9 mouse cellular contexts compared by ENCODE assay signal in genomic region chr8:44826936-44827335, GRCm38 (mm10).
DNase-seq lines count a peak whose midpoint lies in the region; ATAC-seq lines count a peak whose summit lies in the region.
"Had no signal": no experiment of that assay in that cellular context is flagged by ENCODE, and none has a peak within 500 bp of the region (broad histone marks: within the 10 kb centered on the region; RNA-seq: fewer than 3 reads in every experiment).

No protein-coding gene starts in this region.

- H3K9me3 ChIP-seq in hindbrain, embryonic 13.5 days: peaks cover 8% of the 10 kb centered on the region
- H3K9me3 ChIP-seq in midbrain, embryonic 10.5 days (replicated peaks): peaks cover 9% of the 10 kb centered on the region
- peaks cover 5% of the 10 kb centered on the region; the same call in 1 of the 2 replicates for H3K9me3 ChIP-seq in stomach, embryonic 14.5 days (ENCODE audit: control insufficient read depth, low read depth, low read length)

- 28% methylated on average over 13 of the region's 13 CpGs for WGBS in hindbrain, embryonic 13.5 days
- 45% methylated on average over 13 of the region's 13 CpGs for WGBS in midbrain, embryonic 10.5 days
- 15% methylated on average over 13 of the region's 13 CpGs for WGBS in stomach, embryonic 14.5 days

- H3K36me3 ChIP-seq in hindbrain, embryonic 13.5 days: no peaks in the 10 kb centered on the region
- no peaks in the 10 kb centered on the region for H3K36me3 ChIP-seq in midbrain, embryonic 10.5 days
- no peaks in the 10 kb centered on the region for H3K36me3 ChIP-seq in stomach, embryonic 14.5 days (ENCODE audit: control insufficient read depth, insufficient read depth, low read length)

- peak; percentile 46 to 80 for DNase-seq in adrenal gland, adult (ENCODE audit: inconsistent age in 2 of 2, low spot score in 1 of 2)
- DNase-seq in cerebellum, adult 9-10 months: peak; percentile 29
- peak; percentile 16 to 41 for DNase-seq in frontal cortex, postnatal 10 days (ENCODE audit: low spot score in 2 of 2)
- peak; percentile 23 for DNase-seq in layer of hippocampus, adult 9-11 months
- peak; percentile 39 for DNase-seq in midbrain, embryonic 10.5 days (ENCODE audit: low spot score)
- no peak for DNase-seq in spleen, adult 18-20 months

- no peak overlapping the region for H3K4me3 ChIP-seq in hindbrain, embryonic 13.5 days
- H3K4me3 ChIP-seq in midbrain, embryonic 10.5 days: no peak overlapping the region
- no peak overlapping the region for H3K4me3 ChIP-seq in stomach, embryonic 14.5 days (ENCODE audit: low read depth, low read length)

- H3K4me1 ChIP-seq in hindbrain, embryonic 13.5 days (replicated peaks): peaks cover 6% of the 10 kb centered on the region
- H3K4me1 ChIP-seq in midbrain, embryonic 10.5 days: peaks cover 10% of the 10 kb centered on the region
- H3K4me1 ChIP-seq in stomach, embryonic 14.5 days (ENCODE audit: control insufficient read depth, insufficient read depth, low read length): no peaks in the 10 kb centered on the region

- no peak overlapping the region for H3K9ac ChIP-seq in hindbrain, embryonic 13.5 days
- H3K9ac ChIP-seq in stomach, embryonic 14.5 days (replicated peaks; ENCODE audit: low read depth, low read length): no peak overlapping the region

- no peaks in the 10 kb centered on the region for H3K27me3 ChIP-seq in hindbrain, embryonic 13.5 days
- H3K27me3 ChIP-seq in midbrain, embryonic 10.5 days (ENCODE audit: low read depth, poor library complexity, severe bottlenecking): no peaks in the 10 kb centered on the region
- H3K27me3 ChIP-seq in stomach, embryonic 14.5 days (ENCODE audit: control insufficient read depth, insufficient read depth, low read length): no peaks in the 10 kb centered on the region

- ATAC-seq in hindbrain, embryonic 13.5 days (ENCODE audit: low FRiP score): peak; percentile 76
- peak; percentile 49; the same call in 1 of the 2 replicates for ATAC-seq in stomach, embryonic 14.5 days (ENCODE audit: insufficient number of reproducible peaks, insufficient read depth, low FRiP score, low read depth)

- H3K4me2 ChIP-seq in hindbrain, embryonic 13.5 days: peak overlapping the region; percentile 22
- peak overlapping the region; percentile 12 for H3K4me2 ChIP-seq in stomach, embryonic 14.5 days (replicated peaks; ENCODE audit: low read depth, low read length)

- no peak overlapping the region for H3K27ac ChIP-seq in hindbrain, embryonic 13.5 days
- no peak overlapping the region for H3K27ac ChIP-seq in midbrain, embryonic 10.5 days (replicated peaks)
- H3K27ac ChIP-seq in stomach, embryonic 14.5 days (ENCODE audit: low read length): peak overlapping the region; percentile 33; the same call in 1 of the 2 replicates
- H3K27ac ChIP-seq: macrophage had no signal

Comparison
In these comparisons a context has a peak if more than half of its experiments do, and no peak if none do; other contexts are left out.
1. DNase-seq: peak in adrenal gland, adult (2 of 2), cerebellum, adult 9-10 months (single experiment), frontal cortex, postnatal 10 days (2 of 2), layer of hippocampus, adult 9-11 months (single experiment) and midbrain, embryonic 10.5 days (single experiment); none in spleen, adult 18-20 months (0 of 2).